Mouse (Mus musculus) adrenal gland, adult (tissue): Measurements from ENCODE around the gene Cmtm4.

ENCODE experiments used
- DNase-seq, 2 experiments: peaks; one replicate each; pipeline ENCODE4 v3.0.0; 2022 to 2023; ENCODE audit warnings: low spot score in 1 of 2; ENCODE audit not compliant: inconsistent age in 2 of 2

Gene Cmtm4

GRCm38 (mm10) chr8:104411972-104412371 lies 16.4 kb upstream of the Cmtm4 start:
- peak in 1 of 2 experiments; percentile 59 for DNase-seq

- DNase-seq, result no peak
Measured at GRCm38 (mm10) chr8:104411468-104411867, 15.9 kb upstream of the Cmtm4 start.

GRCm38 (mm10) chr8:104410628-104411273 lies 15.1 kb upstream of the Cmtm4 start:
- no peak for DNase-seq

GRCm38 (mm10) chr8:104408328-104409110 lies 12.9 kb upstream of the Cmtm4 start:
- peak; percentile 36 to 67 for DNase-seq

GRCm38 (mm10) chr8:104406340-104407128 lies 10.9 kb upstream of the Cmtm4 start:
- DNase-seq, result no peak

GRCm38 (mm10) chr8:104405430-104406187 lies 10.0 kb upstream of the Cmtm4 start:
- peak in 1 of 2 experiments; percentile 50 for DNase-seq

GRCm38 (mm10) chr8:104403596-104403995 lies 8.0 kb upstream of the Cmtm4 start:
- DNase-seq, result peak in 1 of 2 experiments; percentile 63

- DNase-seq, result peak; percentile 76 to 77
Measured at GRCm38 (mm10) chr8:104394801-104395702, 555 bp downstream of the Cmtm4 start.

GRCm38 (mm10) chr8:104393767-104394166 lies 1.8 kb downstream of the Cmtm4 start:
- DNase-seq, result no peak

- no peak for DNase-seq
Measured at GRCm38 (mm10) chr8:104393139-104393538, 2.5 kb downstream of the Cmtm4 start.

- DNase-seq, result no peak
Measured at GRCm38 (mm10) chr8:104390245-104390644, 5.4 kb downstream of the Cmtm4 start.

- peak; percentile 55 to 76 for DNase-seq
Measured at GRCm38 (mm10) chr8:104387980-104388379, 7.6 kb downstream of the Cmtm4 start.

GRCm38 (mm10) chr8:104387501-104387900 lies 8.1 kb downstream of the Cmtm4 start:
- DNase-seq, result no peak

- no peak for DNase-seq
Measured at GRCm38 (mm10) chr8:104386693-104387092, 8.9 kb downstream of the Cmtm4 start.

- DNase-seq, result no peak
Measured at GRCm38 (mm10) chr8:104383977-104384376, 11.6 kb downstream of the Cmtm4 start.

GRCm38 (mm10) chr8:104383296-104383695 lies 12.3 kb downstream of the Cmtm4 start:
- DNase-seq, result no peak

GRCm38 (mm10) chr8:104380961-104381411 lies 14.6 kb downstream of the Cmtm4 start:
- DNase-seq, result no peak

- DNase-seq, result no peak
Measured at GRCm38 (mm10) chr8:104380269-104380668, 15.3 kb downstream of the Cmtm4 start.

GRCm38 (mm10) chr8:104379301-104379836 lies 16.2 kb downstream of the Cmtm4 start:
- DNase-seq, result no peak
